Mouse (Mus musculus) megakaryocyte progenitor cell, adult 5-6 weeks (primary cell): ENCODE measurements around the gene Hmox2. TPM values are rescaled to one million over a fixed set of nuclear protein-coding genes. Genes with fewer than 3 reads are reported as not detected.

Source experiments
- ATAC-seq: replicated peaks from 2 replicates; pipeline ENCODE4 v1.8.0; 2016; ENCODE audit warnings: mild to moderate bottlenecking, moderate TSS enrichment, inconsistent platforms; ENCODE audit not compliant: poor library complexity
- total RNA-seq, 2 experiments: library from RNA; stranded (forward) in 1 of 2; stranded (reverse) in 1 of 2; fragments of 157-497, 149-512 nt in 1 of 2; fragments of 200-1000 nt in 1 of 2; gene quantifications; 2 replicates each; pipeline versions ENCODE4 v1.2.3 to v1.2.4; 2015 to 2017

The Hmox2 gene
- total RNA-seq, 2 experiments from 2014 or later: 78.8 to 81.1 TPM

DNA sequence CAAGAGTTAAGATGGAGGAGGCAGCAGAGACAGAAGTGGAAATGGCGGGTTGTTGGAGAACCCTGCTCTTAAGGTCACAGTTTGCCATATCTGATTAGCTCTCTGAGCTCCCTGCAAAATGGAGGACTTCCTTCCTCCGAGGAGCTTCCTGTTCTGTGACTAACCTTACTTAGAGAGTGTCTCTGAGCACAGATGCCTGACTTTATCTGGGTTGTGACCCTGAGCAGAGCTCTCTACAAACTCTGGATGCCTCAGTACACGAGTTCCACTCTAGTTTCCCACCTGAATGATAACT, 3.3 kb upstream of the Hmox2 start:
- ATAC-seq: peak; percentile 7; the same call in 1 of the 2 replicates

DNA sequence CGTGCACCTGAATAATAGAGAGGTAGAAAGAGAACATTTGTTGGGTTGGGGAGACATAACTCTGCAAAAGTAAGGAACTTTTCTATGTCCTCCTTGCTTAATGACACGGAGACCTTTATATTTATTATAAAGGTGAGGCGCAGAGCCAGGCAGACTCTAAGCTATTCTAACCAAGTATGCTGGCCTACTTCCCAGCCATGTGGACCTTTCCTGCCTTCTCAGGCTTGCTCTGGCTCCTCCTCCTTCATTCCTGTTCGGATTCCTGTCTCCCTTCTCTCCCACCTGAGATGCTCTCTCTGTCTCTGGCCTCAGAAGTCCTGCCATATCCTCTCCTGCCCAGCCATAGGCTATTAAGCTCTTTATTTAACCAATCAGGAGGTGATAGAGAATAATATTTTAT, 895 bp upstream of the Hmox2 start:
- ATAC-seq: no peak

DNA sequence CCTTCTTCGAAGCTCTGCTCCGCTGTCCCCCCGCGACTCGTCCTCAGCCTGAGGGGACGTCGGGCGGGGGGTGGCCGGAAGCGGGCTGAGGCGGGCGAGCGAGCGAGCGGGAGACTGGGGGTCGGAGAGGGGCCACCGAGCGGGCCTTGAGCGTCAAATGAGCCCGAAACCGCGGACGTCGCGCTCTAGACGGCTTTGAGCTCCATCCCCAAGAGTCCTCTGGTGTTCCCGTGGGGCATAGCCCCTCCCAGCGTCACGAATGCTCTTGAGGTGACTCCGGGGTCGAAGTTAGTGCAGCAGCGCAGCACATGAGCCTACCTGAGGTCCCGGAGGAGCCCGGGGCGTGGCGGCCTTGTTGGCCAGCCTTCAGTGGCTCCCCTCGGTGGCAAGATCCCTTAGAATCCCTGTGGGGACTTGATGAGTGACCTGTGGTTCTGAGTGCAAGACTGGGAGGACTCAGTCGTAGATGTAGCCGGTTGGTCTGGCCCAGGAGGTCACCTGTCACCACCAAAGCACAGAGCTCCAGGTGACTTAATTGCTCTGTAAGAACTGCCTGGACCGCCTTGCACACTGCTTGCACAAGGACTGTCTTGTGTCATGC, 467 bp downstream of the Hmox2 start:
- ATAC-seq: peak; percentile 17

DNA sequence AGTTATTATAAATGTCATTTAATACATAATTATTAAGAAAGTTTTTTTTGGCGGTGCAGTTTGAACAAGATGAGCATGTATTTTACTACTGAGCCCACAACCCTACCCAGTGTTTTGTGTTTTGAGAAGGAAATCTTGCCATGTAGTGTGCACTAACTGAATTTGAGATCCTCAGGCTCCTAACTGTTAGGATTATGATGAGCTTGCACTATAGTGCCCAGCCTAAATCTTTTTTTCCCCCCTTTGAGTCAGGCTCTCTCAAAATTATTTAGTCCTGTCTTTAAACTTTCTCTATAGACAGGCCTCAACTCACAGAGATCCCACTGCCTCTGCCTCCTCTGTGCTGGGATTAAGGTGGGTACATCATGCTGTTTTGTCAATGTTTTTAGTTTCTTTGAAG, 1.4 kb downstream of the Hmox2 start:
- no peak for ATAC-seq

DNA sequence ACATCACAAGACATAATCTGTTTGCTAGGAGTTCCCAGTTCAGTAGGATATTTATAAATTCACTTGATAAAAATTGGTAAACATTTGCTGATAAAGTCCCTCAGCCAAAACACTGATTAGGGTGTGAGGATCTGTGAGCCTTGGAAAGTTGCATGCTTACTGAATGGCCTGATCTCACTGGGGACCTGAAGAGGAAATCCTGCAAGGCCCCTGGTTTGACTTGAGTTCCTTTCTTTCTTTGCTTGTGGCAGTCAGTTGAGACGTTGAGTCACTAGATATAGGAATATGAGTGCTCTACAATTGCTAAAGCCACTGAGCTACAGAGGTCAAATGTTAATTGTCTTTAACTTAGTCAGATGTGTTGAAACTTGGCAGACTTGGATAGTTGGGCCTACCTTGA, 1.8 kb downstream of the Hmox2 start:
- no peak for ATAC-seq

DNA sequence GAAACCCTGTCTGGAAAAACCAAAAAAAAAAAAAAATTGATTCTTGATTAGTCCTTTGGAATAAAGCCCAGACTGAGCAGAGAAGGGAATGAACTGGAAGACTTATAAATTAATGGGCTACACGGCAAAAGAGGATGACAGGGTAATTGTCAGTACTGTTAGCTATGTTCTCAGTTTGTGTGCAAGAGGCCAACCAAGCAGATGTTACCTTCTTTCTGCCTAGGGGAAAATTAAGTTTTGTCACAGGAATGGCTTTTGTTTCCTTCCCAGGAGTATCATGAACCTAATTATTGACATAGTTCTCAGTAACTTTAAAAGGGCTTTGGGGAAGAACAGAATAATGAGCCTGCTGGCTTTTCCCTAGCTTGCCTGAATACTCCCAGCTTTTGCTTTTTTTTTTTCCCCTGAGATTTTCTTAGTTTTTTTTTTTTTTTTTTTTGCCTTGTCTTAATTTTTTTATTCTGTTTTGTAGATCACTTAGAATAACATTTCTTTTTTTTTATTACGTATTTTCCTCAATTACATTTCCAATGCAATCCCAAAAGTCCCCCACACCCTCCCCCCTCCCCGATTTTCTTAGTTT, 4.7 kb downstream of the Hmox2 start:
- no peak for ATAC-seq

DNA sequence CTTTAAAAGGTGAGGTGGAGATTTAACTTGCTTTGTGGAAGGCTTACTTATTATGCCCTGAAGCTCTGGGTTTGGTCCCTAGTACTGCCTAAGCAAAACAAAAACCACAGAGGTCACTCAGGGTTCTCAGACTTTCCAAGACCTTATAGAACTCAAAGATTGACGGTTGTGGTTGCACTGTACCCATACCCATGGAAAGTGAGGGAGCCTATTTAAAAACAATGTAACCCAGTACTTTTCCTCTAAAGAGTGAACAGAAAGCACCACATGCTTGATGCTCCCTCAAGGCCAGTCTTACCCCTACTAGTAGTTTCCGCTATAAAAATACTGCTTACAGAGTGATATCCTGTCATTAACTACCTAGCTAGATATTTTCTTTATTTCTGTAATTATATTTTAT, 10.1 kb downstream of the Hmox2 start:
- no peak for ATAC-seq

DNA sequence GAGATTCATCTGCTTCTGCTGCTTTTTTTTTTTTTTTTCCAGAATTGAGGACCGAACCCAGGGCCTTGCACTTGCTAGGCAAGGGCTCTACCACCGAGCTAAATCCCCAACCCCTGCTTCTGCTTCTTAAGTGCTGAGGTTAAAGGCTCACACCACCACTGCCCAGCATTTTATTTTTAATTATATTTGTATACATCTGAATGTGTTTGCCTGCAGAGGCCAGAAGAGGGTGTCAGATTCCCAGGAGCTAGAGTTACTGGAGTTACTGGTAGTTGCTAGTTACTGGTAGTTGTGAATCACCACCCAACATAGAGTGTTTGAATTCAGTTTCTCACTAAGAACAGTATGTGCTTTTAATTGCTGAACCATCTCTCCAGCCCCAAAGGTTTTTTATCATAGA, 13.8 kb downstream of the Hmox2 start:
- ATAC-seq: no peak

DNA sequence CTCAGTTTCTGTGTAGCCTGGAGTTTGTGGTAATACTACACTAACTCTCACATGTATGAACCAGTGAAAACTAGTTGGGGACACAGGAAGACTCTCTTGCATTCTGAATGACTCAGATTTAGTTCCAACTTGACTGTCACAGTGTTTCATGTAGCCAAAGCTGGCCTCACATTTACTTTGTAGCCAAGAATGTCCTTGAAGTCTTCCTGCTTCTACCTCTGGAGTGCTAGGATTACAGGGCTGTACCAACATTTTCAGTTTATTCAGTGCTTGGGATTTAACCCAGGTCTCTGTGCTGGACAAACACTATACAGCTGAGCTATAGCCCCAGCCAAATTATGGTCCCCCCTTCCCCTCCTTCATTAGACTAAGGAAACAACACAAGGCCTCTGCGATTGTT, 16.0 kb downstream of the Hmox2 start:
- no peak for ATAC-seq

DNA sequence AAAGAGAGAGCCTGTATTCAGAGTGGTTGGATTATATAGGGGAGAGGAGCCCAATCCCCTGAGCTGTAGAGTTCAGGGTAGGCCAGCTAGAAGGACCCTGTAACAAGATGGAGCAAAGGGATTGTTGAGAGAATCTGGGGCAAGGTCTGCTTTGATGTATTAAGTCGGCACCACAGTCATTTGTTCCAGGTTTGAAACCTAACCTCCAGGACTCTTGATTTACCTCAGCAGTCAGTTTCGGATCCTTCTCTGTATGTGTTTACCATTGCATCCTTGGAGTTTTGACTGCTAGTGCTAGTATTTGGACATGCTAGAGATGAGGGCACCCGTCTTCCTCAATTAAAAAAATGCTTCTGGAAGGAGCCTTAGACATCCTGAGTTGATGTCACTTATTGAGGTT, 26.0 kb downstream of the Hmox2 start:
- ATAC-seq: no peak

DNA sequence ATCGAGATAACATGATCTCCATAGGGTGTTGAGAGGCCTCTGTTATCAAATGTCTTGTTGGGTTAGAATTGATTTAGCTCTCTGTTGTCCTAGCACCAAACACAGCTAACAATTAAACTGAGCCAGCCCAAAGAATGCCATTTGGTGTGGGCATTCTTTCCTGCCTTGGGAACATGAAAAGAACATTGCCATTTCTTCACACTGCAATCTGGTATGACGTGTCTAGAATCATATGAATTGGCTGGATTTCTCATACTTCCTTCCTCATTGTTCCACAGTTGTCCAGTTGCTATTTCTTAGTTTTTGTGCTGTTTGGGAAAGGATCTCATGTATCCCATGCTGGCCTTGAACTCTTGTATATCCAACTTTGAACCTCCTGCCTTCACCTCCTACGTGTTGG, 27.9 kb downstream of the Hmox2 start:
- ATAC-seq: 0 out of 2 replicates have a peak, but pooled peaks have one; percentile 37

DNA sequence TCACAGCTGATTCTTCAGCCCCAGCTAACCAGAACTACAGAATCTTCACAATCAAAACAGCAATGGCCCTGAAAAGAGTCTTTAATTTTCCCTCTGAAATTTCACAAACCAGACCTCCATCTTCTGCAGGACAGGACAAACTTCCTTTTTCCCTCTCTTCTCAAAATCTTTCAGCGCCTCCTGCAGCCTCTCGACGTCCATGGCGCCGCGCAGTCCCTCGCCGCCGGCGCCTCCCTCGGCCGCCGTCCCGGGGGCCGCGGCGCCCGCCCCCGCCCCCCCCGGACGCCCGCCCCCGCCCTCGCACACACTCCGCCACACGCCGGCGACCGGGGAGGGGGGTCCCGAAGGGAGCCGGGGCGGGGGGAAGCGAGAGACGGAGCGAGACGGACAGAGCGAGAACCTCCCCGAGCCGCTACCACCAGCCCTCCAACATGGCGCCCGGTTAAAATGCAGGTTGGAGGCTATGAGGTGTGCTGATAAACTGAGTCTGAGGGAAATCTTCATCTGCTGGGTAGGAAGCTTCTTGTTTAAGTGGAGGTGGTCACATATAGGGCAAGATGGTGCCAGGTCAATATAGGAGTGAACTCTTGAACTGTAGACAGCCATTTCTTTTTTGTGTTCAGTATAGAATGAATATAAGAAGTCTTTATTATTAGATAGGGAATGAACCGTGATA, 30.6 kb downstream of the Hmox2 start:
- ATAC-seq: peak; percentile 81

DNA sequence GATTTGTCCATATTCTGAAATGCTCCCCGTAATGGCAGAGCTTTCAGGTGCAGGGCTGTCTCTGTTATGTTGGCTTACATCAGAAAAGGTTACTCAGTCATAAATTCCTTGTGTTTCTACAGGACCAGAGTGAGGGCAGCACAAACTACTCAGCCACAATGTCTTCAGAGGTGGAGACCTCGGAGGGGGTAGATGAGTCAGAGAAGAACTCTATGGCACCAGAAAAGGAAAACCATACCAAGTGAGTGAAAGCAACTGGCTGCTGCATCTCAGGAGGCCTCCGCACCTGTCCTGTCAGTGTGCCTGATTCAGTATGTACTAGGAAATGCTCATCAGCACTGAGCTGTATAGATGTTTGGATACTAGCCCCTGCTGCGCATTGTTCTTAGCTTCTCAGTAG, 36.3 kb downstream of the Hmox2 start:
- ATAC-seq: no peak

DNA sequence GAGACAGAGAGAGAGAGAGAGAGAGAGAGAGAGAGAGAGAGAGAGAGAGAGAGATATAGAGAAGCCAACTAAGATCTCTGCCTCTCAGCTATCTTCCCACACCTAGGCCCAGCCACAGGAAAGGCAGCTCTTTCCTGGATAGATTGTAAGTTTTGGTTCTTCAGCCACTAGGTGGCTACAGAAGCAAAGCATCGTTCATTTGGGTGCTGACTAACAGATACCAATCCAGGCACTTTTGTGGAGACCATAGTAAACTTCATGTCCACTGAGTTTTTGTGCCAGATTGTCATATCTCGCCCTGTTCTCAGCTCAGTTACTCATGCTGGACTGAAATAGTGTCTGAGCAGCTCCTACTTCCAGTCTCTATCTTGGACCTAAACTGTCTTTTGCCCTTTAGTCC, 37.1 kb downstream of the Hmox2 start:
- peak; percentile 95 for ATAC-seq

DNA sequence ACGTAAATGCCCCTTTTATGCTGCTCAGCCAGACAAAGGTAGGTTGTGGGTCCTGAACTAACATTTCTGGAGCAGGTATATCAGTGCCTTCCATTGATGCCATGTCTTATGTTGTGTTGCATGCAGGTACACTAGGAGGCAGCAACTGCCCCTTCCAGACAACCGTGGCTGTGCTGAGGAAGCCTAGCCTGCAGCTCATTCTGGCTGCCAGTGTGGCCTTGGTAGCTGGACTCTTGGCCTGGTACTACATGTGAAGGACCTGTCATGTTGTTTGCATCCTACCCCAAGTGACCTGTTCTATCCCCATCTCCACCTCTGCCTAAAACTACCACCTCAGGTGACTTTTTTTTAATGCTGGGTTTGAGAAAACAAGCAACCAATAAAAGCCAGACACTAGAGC, 39.7 kb downstream of the Hmox2 start:
- ATAC-seq: no peak

DNA sequence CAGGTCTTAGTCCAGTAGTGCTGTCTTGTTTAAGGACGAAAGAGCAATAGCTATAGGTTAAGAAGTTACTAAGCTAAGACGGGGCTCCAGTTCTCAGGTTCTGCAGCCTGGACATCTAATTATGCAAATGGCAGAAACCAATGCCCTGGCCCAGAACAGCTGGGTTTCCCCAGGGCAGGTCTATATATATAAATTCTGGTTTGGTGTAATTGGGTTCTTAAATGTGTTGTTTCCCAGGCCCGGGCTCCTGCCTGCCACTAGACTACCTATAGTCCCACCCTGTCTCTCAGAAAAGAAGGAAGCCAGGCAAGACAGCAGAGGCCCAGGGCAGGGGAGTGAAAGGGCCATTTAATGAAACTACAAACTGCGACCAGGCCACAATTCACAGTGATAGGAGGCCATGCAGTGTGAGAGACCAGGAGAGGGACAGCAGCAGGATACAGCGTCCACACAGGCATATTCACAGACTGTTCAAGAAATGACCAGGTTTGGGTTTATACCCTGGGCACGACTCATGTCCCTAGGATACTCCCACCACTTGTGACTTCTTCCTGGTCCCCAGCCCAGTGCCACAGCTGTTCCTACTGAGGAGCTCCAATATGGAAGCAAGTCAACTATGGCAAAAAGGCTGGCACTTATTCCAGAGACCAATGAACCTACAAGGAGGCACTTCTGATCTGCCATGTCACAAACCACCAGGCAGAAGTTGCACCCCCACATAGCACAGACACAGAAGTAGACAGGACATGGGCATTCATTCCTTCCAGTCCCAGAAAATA, 41.0 kb downstream of the Hmox2 start:
- no peak for ATAC-seq

DNA sequence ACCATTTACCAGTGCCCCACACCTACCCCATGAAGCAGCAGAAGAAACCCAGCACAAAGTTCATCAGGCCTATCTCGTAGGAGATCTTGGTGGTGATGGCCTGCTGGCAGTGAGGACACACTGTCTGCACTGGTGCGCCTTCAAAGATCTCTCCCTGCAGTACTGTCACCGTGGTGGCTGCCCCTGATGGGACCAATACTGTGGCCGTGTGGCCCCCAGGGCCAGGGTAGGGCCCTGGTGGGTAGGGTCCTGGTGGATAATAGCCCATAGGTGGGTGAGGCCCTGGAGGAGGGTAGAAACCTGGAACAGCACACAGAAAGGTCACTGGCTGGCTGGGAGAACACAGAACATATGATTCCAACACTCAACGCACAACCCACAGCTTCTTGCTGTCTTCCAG, 42.6 kb downstream of the Hmox2 start:
- ATAC-seq: peak; percentile 20; the same call in 1 of the 2 replicates

DNA sequence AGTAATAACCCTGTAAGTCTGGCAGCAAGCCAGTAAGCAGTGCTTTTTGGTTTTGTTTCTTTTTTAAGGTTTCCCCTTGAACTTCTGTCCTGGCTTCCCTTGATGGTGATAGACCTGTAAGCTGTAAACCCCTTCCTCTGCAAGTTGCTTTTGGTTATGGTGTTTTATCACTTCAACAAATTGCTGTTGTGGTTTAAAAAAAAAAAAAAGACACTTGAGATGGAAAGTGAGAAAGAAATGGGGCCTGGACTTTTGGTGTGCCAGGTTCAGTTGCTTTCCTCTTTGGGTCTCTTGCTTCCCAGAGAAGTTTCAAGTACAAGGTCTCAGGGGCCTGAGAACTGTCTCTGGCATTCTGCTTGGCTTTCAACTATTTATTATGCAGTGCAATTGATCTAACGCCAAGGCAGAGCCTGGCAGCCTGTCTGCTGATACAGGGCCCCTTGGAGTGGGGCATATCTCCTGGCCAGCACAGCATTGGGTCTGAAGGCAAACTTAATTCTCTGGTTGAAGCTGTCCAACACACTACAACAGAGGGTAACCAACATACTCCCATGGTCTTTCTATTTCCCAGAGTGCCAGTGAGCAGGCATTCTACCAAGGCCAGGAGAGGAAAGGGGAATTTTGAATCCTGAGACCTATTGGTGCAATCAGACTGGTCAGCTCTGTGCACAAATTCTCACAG, 47.3 kb downstream of the Hmox2 start:
- 0 out of 2 replicates have a peak, but pooled peaks have one; percentile 26 for ATAC-seq

DNA sequence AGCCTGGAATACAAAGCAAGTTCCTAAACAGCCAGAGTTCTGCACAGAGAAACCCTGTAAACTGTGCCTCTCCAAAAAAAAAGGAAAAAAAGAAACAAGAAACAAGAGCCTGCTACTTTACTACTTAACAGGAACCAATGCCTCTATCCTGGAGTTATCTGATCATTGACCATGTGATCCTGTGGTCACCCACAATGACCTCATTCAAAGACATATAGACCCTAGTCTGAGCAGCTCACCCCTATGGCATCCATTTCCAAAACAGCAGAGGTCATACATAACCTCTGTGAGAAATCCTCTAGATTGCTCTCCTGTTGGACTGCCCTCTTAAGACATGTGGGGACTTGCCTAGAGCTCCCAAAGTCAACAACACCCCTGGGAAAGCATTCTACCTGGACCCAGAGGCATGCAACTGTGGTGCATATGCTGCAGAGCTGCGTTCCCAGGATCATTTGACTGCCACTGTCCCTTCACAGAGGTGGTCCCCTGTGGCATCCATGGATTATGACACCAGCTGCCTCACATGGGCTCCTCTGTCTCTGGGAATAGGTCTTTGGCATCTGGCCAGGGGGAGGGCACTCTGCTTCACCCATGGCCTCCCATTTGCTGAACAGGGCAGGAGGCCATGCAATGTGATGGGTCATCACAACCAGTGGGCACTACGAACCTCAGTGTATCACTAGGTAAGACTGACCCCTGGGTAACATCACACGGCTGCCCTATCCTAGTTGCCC, 51.2 kb downstream of the Hmox2 start:
- ATAC-seq: peak; percentile 48

DNA sequence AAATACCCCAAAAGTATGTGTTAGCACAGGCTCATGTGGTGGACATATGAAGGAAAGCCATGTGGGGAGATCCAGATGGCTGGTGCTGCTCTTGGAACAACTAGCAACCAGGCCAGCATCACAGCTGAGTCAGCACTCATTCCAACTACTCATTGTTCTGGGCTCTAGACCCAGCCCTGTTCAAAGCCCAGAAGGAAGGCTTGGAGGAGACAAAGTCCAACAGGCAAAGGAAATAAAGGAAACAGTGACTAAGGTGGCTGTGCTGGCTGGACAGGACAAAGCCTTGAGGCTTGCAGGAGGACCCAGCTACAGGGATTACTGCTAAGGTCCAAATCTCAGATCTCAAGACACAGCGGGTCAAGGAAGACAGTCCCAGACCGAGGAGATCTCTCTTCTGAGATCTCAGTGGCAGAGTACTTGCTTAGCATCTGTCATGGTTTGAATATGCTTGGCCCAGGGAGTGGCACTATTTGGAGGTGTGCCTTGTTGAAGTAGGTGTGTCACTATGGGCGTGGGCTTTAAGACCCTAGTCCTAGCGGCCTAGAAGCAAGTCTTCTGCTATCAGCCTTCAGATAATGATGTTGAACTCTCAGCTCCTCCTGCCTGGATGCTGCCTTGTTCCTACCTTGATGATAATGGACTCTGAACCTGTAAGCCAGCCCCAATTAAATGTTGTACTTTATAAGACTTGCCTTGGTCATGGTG, 51.9 kb downstream of the Hmox2 start:
- no peak for ATAC-seq
